Mouse (Mus musculus): ENCODE measurements around the gene Pcgf1. TPM values are rescaled to one million over a fixed set of nuclear protein-coding genes. Genes with fewer than 3 reads are reported as not detected.
A peak's percentile ranks its signal among the peaks of the same experiment; 100 is the strongest.

Pcgf1 gene
- total RNA-seq, 1 experiment from 2014 or later: 9.5 TPM

DNA sequence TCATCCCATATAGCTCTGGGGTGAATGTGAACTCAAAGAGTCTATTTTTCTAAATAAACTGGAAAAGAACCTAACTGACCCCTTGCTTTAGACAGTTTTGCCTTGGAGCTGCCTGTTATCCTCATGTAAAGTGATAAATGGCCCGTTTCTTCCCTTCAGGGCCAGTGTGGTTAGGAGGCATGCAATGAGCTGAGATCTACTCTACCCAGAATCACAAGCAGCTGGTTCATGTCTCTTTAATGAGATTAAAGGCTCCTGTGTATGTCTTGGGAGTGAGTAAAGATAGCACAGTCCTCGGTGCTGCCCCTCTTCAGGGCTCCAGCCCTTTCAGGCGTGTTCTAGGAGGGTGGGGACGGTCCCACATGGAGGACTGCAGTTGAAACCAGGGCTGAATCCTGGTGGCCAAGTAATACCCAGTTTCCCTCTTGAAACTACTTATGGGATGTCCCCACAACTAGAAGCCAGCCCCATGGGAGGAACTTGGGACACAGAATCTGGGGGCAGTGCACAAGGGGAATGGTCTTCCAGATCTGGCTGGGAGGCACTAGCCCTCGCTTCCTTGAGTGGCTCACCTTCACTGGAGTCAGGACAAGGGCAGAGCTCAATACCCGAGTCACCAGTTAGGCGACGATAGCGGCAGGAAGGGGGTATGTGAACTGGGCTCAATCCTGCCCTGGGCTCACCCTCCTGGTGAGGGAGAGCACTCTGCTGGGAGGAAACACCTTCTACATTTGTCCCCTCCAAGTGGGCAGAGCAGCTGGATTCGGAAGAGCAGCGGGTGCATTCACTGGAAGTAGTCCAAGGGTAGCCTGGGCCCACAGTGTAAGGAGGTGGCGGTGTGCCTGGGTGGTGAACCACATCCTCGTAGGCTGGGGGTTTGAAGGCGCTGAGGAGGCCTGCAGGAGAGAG, 41.4 kb downstream of the Pcgf1 start:
- ATAC-seq (ENCODE audit: extremely low read depth, insufficient number of reproducible peaks, low FRiP score, poor library complexity, severe bottlenecking): no peak

DNA sequence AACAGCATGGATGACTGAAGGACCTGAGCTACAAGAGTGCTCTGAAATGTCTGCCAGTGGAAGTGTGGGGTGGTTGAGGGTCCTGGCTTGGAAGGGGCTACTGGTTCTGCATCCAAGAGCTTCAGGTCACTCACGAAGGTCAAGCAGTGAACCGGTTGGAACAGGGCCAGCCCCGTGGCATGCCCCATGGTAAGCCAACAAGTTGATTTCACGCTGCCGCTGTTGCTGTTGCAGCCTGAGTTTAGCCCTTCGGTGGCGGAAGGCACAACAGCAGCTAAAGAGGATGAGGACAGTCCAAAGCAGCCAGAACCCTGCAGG, 42.0 kb downstream of the Pcgf1 start:
- no peak for ATAC-seq (ENCODE audit: extremely low read depth, insufficient number of reproducible peaks, low FRiP score, poor library complexity, severe bottlenecking)

DNA sequence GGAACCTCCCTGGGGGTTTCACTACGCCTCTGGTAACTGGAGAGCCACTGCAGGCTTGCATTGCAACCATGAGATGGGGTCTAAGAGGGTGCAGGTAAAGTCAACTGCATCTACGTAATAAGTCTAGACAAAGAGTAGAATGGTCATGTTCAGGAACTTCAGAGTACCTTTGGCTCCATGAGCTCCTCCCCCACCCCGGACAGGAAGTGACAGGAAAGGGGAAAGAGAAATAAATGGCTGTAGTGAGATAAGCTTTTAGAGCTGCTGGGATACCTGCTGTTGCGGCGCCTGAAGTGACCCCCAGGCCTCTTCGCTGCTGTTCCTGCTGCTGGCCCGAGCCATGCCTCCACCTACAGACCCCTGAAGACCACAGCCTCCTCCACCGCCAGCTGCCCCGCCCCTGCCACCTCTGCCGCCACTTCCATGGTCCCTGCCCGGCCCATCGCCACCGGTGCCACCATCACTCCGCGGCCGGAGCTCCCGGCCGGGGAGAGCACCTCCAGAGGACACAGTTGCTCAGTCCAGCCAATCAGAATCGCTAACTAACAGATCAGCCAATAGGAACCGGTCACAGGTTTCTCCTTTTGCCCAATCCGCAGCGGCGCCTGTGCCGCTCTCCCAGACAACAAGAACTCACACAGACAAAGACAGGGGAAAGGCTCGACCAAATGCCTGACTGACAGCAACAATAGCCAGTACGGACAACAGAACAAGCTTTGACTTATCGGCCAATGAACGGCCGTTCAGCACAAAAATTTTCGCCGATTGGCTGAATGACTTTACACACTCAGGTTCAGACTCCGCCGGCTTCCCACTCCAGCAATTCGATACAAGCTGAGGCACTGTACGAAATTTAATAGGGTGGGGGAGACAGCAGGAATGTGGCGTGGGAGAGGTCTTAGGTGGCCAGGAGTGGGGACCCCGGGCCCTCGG, 43.5 kb downstream of the Pcgf1 start, which contains the start of gene Wbp1:
Wbp1 (minus strand) TSS at position 630 of the 933 bp plus-strand sequence.
- peak; percentile 93 for ATAC-seq (ENCODE audit: extremely low read depth, insufficient number of reproducible peaks, low FRiP score, poor library complexity, severe bottlenecking)

DNA sequence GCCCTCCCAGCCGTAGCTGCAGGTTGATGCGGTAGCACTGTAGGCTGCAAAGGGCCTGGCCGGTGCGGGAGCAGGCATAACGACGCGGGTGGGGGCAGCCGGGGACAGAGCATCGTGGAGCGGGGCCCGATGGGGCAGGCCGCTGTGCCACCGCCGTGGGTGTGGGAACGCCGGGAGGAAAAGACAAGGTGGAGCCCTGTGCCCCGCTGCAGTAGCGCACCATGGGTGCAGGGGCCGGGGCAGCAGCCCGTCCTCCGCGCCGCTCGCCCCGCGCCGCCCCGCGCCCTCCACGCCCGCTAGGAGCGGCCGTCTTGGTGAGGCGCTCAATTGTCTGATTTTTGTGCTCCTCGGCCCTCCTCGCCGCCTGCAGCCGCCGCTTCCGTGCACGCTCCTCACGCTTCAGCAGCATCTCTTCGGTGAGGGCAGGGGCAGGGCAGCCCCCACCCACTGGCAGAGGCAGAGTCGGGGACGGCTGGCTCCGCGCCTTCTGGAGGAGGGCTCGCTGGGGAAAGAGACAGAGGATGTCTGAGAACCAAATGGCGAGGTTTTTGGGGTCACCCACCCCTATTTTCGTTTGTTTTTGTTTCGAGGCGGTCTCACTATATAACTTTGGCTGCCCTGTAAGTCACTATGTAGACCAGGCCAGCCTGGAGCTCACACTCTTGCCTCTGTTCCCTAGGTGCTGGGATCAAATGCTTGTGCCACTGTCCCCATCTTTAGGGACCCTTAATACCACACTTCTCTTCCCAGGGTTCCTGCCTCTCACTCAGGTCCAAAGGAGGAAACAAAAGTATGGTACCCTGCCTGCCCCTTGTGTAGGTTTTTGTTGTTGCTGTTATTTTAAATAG, 44.4 kb downstream of the Pcgf1 start:
- no peak for ATAC-seq (ENCODE audit: extremely low read depth, insufficient number of reproducible peaks, low FRiP score, poor library complexity, severe bottlenecking)

DNA sequence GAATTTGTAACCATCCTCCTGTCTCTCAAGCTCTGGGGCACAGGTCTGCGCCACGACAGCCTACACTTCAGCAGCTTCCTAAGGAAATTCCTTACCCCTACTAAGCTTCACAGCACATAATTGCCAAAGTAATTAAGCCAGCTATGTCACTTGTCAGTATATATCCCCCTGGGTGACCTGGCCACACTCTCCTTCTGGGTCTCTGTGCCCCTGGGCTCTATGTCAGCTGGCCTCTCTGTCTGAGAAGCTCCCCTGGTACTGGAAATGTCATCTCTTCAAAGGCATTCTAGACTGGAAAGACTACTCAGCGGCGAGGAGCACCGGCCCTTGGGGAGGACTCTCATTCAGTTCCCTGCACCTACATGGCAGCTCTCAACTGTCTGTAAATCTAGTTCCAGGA, 45.3 kb downstream of the Pcgf1 start:
- no peak for ATAC-seq (ENCODE audit: extremely low read depth, insufficient number of reproducible peaks, low FRiP score, poor library complexity, severe bottlenecking)

DNA sequence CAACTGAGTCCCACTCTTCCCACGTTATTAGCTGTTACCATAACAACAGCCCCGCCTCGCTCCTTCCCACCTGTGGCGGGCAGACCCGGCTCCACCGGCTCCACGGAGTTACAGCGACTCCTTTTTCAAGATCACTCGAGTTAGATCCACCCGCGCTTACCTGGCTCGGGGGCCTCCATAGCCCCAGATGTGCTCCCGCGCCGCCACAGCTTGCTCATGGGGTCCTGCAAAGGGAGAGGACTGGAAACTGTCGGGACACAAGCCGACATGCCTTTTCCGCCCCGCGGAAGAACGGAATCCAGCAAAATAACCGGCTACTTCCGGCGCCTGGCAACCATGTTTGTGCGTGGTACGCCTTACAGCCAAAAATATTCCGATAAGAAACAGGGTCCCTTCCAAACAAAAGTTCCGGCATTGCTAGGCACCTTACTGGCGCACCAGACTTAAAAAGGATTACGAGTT, 47.2 kb downstream of the Pcgf1 start:
- ATAC-seq (ENCODE audit: extremely low read depth, insufficient number of reproducible peaks, low FRiP score, poor library complexity, severe bottlenecking): peak; percentile 59

DNA sequence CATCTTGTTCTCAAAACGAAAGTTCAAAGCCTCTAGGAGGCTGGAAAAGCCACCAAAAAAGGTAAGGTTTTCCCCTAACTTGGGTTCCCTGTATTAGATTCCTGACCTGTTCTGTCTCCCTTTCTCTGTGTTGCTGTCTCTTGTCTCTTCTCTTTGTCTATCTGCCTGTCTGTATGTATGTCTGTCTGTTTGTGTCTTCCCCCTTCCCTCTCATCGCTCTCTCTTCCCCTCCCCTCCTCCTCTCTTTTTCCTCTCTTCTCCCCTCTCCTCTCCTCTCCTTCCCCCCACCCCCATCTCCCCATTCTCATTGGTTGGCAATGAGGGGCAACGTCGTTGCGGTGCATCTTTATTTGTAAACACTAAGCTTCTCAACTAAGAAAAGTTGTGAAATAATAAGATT, 47.7 kb downstream of the Pcgf1 start, which contains the start of gene Ino80b:
Ino80b (minus strand) TSS at position 101 of the 400 bp plus-strand sequence.
- no peak for ATAC-seq (ENCODE audit: extremely low read depth, insufficient number of reproducible peaks, low FRiP score, poor library complexity, severe bottlenecking)

DNA sequence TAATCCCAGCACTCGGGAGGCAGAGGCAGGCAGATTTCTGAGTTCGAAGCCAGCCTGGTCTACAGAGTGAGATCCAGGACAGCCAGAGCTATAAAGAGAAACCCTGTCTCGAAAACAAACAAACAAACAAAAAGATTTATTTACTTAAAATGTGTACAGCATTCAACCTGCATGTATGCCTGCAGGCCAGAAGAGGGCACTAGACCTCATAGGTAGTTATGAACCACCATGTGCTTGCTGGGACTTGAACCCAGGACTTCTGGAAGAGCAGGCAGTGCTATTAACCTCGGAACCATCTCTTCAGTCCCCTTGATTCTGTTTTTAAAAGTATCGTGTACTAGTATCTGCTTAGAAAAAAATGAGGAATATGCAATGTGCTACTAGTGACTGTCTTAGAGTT, 49.8 kb downstream of the Pcgf1 start:
- ATAC-seq (ENCODE audit: extremely low read depth, insufficient number of reproducible peaks, low FRiP score, poor library complexity, severe bottlenecking): no peak

Other genes starting within 250 kb of the Pcgf1 start
- 0.58 and 1.5 TPM in 2 replicates for gene Sema4f, start 138.1 kb upstream of the Pcgf1 start, total RNA-seq (2017)
- gene M1ap, start 131.0 kb upstream of the Pcgf1 start, total RNA-seq (2017): 1.1 and 2.1 TPM in 2 replicates
- 20.7 and 25.4 TPM in 2 replicates for gene Dok1, start 44.4 kb upstream of the Pcgf1 start, total RNA-seq (2017)
- 0.47 and 0.74 TPM in 2 replicates for gene Loxl3, start 43.7 kb upstream of the Pcgf1 start, total RNA-seq (2017)
- gene Aup1, start 23.3 kb upstream of the Pcgf1 start, total RNA-seq (2017): 221 and 242 TPM in 2 replicates
- gene Htra2, start 22.6 kb upstream of the Pcgf1 start, total RNA-seq (2017): 33.3 and 36.1 TPM in 2 replicates
- 2.5 and 4.3 TPM in 2 replicates for gene Dqx1, start 20.0 kb upstream of the Pcgf1 start, total RNA-seq (2017)
- not detected in 2 replicates for gene Tlx2, start 7.6 kb upstream of the Pcgf1 start, total RNA-seq (2017)
- not detected in 2 replicates for gene Lbx2, start 8.5 kb downstream of the Pcgf1 start, total RNA-seq (2017)
- gene Ccdc142, start 23.7 kb downstream of the Pcgf1 start, total RNA-seq (2017): 8.6 and 11.9 TPM in 2 replicates
- gene Gm42688, start 23.7 kb downstream of the Pcgf1 start, total RNA-seq (2017): 6.6 and 7.6 TPM in 2 replicates
- 8.8 and 20.5 TPM in 2 replicates for gene Mrpl53, start 31.2 kb downstream of the Pcgf1 start, total RNA-seq (2017)
- gene Mogs, start 37.6 kb downstream of the Pcgf1 start, total RNA-seq (2017): 36.2 and 36.5 TPM in 2 replicates
- gene Wbp1, start 43.7 kb downstream of the Pcgf1 start, total RNA-seq (2017): 79.6 and 83.8 TPM in 2 replicates
- 52.8 and 57.5 TPM in 2 replicates for gene Ino80b, start 47.6 kb downstream of the Pcgf1 start, total RNA-seq (2017)
- not detected in 2 replicates for gene Rtkn, start 57.6 kb downstream of the Pcgf1 start, total RNA-seq (2017)
- 0.49 TPM in 1 of 2 replicates, not detected in the other for gene Wdr54, start 78.5 kb downstream of the Pcgf1 start, total RNA-seq (2017)
- not detected in 2 replicates for gene 1700003E16Rik, start 78.5 kb downstream of the Pcgf1 start, total RNA-seq (2017)
- gene Dctn1, start 88.1 kb downstream of the Pcgf1 start, total RNA-seq (2017): 80.4 and 83.4 TPM in 2 replicates
- gene Slc4a5, start 142.0 kb downstream of the Pcgf1 start, total RNA-seq (2017): not detected in 2 replicates
- gene Mthfd2, start 248.0 kb downstream of the Pcgf1 start, total RNA-seq (2017): 8.4 and 10.6 TPM in 2 replicates
- gene Mob1a, start 248.1 kb downstream of the Pcgf1 start, total RNA-seq (2017): 245 and 270 TPM in 2 replicates